Mouse (Mus musculus): ENCODE results near the gene Grtp1.

Grtp1 gene

GRCm38 (mm10) chr8:13174305-13174704, 26.1 kb downstream of the Grtp1 start:
- DNase-seq = peak in 1 of 2 experiments; percentile 43

GRCm38 (mm10) chr8:13170510-13170909, 29.9 kb downstream of the Grtp1 start:
- DNase-seq = no peak

DNA sequence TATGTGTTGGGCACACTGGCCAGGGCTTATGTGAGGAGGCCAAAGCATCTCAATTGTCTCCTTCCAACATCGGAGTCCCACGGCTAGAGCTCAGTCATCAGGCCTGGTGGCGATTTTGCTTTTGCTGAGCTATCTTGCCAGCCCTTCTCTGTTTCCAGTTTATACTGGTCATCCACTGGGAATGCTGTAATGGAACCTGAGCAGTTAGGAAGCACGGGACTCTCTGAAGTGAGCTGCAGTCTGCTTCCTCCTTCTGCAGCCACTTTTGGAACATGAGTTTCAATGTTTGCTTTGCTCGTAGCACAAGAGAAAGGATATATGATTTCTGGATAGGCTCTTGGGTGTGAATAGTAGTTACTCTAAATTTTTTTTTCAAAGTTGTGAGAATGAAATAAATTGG, 36.1 kb downstream of the Grtp1 start:
- no peak for DNase-seq

GRCm38 (mm10) chr8:13163563-13163962, 36.9 kb downstream of the Grtp1 start:
- peak in 1 of 2 experiments; percentile 39 for DNase-seq

DNA sequence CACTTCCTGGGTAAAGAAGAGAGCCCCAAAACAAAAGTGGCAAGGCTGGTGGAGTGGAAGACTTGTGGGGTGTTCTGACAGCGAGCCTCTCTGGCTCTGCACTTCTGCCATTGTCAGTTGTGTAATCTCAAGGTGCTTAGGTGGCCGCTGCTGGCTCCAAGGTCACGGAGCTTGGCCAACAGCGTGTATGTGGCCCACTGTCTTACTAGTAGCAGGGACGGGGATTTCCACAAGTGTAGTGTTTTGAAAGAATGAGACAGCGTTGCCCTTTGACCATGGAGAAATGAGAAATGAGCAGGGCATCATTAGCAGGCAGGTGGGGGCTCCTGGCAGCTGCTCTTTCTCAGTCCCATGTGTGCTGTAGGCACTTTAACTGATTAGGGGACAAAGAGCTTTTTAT, 38.3 kb downstream of the Grtp1 start:
- peak; percentile 46 to 59 for DNase-seq

DNA sequence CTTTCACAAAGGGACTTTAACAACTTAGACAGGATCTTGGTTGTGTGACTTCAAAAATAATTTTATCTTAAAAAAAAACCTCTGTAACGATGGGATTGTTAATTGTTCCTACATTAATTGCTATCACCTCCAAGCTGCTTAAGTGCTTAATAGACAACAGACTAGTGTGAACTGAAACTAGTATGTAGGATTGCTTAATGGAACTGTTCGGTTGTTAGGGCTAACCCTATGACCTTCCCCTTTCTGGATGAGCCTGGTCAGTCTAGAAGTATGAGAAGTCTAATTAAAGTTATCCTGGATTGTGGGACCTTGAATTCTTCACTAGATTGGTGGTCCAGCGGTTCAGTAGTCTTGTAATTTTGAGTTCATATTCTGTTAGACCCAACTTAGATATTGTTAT, 39.7 kb downstream of the Grtp1 start:
- DNase-seq = no peak

DNA sequence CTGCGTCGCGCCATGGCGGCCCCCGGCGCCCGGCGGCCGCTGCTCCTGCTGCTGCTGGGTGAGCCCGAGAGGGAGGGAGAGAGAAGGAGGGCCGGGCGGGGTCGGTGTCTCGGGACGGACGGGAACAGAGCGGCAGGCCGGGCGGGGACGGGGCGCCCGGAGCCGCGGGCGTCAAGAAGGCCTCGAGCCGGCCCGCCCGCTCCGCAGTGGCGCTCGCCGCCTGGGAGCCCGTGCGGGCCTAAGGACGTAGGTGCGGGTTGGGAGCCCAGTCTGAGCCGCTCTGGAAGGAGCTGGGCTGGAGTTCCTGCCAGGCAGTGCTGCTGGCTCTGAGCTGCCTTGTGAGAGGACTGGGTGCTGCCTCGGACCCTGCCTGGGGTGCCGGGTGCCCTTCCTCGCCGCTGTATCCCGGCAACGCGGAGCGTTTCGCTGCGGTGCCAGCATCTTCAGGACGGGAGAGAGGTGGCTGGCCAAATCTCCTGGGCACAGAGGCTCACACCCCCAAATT, 41.0 kb downstream of the Grtp1 start:
- peak in 1 of 2 experiments; percentile 40 for DNase-seq

DNA sequence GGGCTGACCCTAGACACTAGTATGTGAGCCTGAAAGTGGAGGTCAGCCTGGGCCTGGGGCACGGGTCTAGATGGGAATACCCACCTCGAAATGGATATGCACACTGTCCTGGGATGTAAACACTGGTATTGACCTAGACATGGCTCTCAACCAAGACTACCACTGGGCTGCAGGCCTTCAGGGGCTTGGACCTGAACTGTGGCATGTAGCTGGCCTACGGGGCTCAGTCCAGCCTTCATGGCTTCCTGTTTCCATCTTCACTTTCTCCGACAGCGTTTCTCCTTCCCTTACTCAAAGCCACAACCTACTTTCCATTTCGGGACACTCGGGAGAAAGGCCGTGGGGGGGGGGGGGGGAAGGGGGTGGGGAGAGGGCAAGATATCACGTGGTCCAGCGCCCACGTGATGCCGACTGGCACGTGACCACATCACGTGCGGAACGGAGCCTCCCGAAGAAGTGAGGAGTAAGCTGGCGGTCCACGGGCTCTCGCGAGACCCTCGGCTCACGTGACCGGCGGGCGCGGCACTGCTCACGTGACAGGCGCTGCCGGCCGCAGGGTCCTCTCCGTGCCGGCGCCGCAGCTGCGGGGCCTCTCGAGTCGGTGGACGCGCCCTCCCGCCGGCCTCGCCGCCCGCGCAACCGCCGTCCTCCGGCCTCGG, 41.6 kb downstream of the Grtp1 start, which contains the start of gene Lamp1:
TSS of gene Lamp1 (plus strand) at position 444 of the 659 bp plus-strand sequence.
- DNase-seq = peak; percentile 100

- no peak for DNase-seq
These were observed 43.9 kb downstream of the Grtp1 start for GRCm38 (mm10) chr8:13156327-13157097.

DNA sequence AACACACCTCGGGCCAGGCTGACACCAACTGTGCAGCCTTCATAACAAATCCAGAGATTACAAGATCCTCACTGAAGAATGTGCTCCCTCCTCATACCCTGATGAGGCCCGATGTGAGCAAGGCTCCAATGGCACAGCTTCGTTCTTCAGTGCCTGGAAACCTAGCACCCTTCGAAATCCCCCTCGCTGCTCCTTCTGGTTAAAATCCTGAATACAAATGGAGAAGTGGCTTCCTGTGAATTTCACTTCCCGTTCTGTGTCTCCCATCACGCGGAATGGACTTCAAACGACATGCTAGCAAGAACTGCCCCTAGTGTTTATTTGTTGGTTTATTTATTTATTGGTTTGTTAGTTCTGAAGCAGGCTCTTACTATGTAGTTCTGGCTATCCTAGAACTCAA, 45.1 kb downstream of the Grtp1 start:
- no peak for DNase-seq

- no peak for DNase-seq
These were observed 46.3 kb downstream of the Grtp1 start for GRCm38 (mm10) chr8:13154099-13154498.

DNA sequence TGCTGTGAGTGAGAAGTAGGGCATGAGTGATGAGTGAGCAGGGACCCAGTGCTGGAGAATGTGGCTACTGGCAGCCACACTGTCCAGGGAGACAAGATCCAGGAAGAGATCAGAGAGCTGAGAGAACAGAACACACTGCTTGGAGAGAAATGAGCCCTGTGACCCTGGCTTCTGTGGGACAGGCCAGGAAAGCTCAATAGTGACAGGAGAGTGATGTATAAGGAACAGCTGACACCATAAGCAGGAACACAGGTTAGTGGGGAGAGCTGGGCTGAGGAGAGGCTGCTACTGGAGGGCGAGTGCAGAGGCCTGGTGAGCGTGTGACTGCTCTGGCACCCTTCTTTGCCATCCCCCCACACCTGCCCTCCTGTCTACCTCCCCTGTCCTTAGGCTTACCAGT, 49.5 kb downstream of the Grtp1 start:
- no peak for DNase-seq

DNA sequence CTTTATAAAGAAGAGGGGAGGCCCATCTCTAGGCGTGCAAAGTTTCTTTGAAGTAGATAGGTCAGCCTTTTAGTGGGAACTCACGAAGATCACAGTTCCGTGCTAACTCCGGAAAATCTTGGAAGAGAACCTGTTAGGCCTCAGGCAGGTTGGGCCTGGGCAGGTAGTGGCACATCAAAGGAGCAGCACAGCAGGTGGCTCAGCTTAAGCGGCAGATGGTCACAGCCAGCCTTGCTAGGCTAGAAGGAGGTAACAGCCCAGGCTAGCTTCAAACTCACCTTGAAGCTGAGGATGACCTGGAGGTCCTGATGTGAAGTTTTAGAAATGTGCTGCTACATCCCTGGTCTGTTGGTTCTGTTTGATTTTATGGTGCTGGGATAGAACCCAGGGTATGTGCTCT, 50.6 kb downstream of the Grtp1 start:
- no peak for DNase-seq

DNA sequence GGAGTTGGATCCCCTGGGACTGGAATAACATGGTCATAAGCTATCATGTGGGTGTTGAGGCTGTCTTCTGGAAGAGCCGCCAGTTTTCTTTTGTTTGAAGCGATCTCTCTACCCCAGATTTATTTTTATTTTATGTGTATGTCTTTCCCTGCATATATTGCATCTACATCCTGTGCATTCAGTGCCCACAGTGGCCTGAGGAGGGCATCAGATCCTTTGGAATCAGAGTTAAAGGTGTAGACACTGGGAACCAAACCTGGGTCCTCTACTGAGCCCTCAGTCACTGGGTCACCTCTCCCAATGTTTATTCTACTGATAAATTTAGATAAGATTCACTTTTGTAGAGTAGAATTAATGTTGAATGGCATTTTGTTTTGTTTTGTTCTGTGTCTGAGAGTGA, 51.1 kb downstream of the Grtp1 start:
- DNase-seq = peak in 1 of 2 experiments; percentile 16

GRCm38 (mm10) chr8:13148476-13148875, 51.9 kb downstream of the Grtp1 start:
- DNase-seq = no peak

DNA sequence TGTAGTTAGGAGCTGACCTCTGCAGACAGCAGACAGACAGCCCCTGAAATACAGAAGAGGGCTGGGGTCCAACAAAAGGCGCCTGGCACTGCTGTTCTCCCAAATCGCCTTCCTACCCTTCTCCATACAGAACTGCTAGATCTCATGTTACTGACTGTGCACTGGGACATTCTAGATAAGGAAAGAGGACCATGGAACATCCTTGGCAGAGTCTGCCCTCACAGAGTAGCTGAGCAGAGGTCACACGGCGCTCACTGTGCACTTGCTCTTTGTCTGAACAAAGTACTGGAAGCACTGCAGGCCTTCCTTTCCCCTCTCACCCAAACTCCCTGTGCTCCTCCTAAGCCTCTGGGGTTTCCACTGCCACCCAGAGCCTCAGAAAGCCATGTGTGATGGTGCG, 58.7 kb downstream of the Grtp1 start:
- DNase-seq = no peak

GRCm38 (mm10) chr8:13139641-13140182, 60.7 kb downstream of the Grtp1 start:
- DNase-seq = no peak

- peak; percentile 54 to 85 for DNase-seq
These were observed 68.2 kb downstream of the Grtp1 start for GRCm38 (mm10) chr8:13132220-13132619.

DNA sequence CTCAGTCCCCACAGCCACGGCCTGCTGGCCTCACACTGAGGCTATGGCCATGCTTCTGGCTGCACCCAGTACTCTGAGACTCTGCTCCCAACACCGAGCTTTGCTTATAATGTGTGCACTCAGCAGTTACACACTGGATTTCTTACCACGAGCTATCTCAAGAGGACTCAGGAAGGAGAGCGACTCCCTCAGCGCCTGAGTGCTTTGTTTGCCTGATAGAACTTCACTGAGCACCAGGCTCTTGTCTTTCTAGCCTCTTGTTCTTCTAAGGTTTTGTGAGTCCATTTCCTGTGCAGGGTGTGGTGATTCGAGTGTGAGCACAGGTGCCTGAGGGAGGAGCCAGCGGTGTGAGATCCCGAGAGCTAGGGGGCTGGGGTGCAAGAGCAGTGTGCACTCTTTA, 75.5 kb downstream of the Grtp1 start:
- DNase-seq = no peak

GRCm38 (mm10) chr8:13122887-13123421, 77.5 kb downstream of the Grtp1 start:
- DNase-seq = no peak
